Mouse (Mus musculus) urinary bladder, postnatal 10 days (tissue): ENCODE results near the gene Igfbp4.

Experiments used
- DNase-seq: peaks from one replicate; pipeline ENCODE4 v3.0.0; 2022; ENCODE audit warnings: low spot score

Gene Igfbp4

GRCm38 (mm10) chr11:99041051-99041729, at the start of gene Igfbp4:
Gene Igfbp4, plus strand, starts transcription at chr11:99041244.
- DNase-seq = no peak

- DNase-seq = no peak
Observed at GRCm38 (mm10) chr11:98995987-98996386, 45.1 kb upstream of the Igfbp4 start.

- DNase-seq = no peak
Observed at GRCm38 (mm10) chr11:98997659-98998058, 43.4 kb upstream of the Igfbp4 start.

GRCm38 (mm10) chr11:98998776-98999175, 42.3 kb upstream of the Igfbp4 start:
- no peak for DNase-seq

GRCm38 (mm10) chr11:98999243-98999642, 41.8 kb upstream of the Igfbp4 start:
- DNase-seq = no peak

- DNase-seq = no peak
Observed at GRCm38 (mm10) chr11:99006788-99007187, 34.3 kb upstream of the Igfbp4 start.

- no peak for DNase-seq
Observed at GRCm38 (mm10) chr11:99010124-99010523, 30.9 kb upstream of the Igfbp4 start.

GRCm38 (mm10) chr11:99010706-99011105, 30.3 kb upstream of the Igfbp4 start:
- no peak for DNase-seq

- DNase-seq = no peak
Observed at GRCm38 (mm10) chr11:99013856-99014255, 27.2 kb upstream of the Igfbp4 start.

- DNase-seq = no peak
Observed at GRCm38 (mm10) chr11:99019844-99020243, 21.2 kb upstream of the Igfbp4 start.

GRCm38 (mm10) chr11:99022384-99022933, 18.6 kb upstream of the Igfbp4 start:
- no peak for DNase-seq

- DNase-seq = no peak
Observed at GRCm38 (mm10) chr11:99023094-99023493, 17.9 kb upstream of the Igfbp4 start.

- DNase-seq = no peak
Observed at GRCm38 (mm10) chr11:99023500-99024467, 17.3 kb upstream of the Igfbp4 start, which contains the start of gene Top2a. Gene Top2a, minus strand, starts transcription at chr11:99024189.

- DNase-seq = no peak
Observed at GRCm38 (mm10) chr11:99024468-99025134, 16.4 kb upstream of the Igfbp4 start.

- DNase-seq = no peak
Observed at GRCm38 (mm10) chr11:99025878-99026277, 15.2 kb upstream of the Igfbp4 start.

GRCm38 (mm10) chr11:99026899-99027440, 14.1 kb upstream of the Igfbp4 start:
- DNase-seq = no peak

GRCm38 (mm10) chr11:99035350-99035749, 5.7 kb upstream of the Igfbp4 start:
- no peak for DNase-seq

GRCm38 (mm10) chr11:99036254-99036653, 4.8 kb upstream of the Igfbp4 start:
- DNase-seq = no peak

GRCm38 (mm10) chr11:99039782-99040181, 1.3 kb upstream of the Igfbp4 start:
- no peak for DNase-seq

GRCm38 (mm10) chr11:99040346-99040974, 584 bp upstream of the Igfbp4 start:
- DNase-seq = no peak
